Mouse (Mus musculus) embryo, embryonic 11.5 days (tissue): ENCODE measurements around the gene Ccr4.
A peak's percentile ranks its signal among the peaks of the same experiment; 100 is the strongest.

Experiments used
- DNase-seq: peaks from one replicate; pipeline ENCODE4 v3.0.0-alpha.2; 2012; ENCODE audit warnings: low read depth, low spot score

Gene Ccr4

DNA sequence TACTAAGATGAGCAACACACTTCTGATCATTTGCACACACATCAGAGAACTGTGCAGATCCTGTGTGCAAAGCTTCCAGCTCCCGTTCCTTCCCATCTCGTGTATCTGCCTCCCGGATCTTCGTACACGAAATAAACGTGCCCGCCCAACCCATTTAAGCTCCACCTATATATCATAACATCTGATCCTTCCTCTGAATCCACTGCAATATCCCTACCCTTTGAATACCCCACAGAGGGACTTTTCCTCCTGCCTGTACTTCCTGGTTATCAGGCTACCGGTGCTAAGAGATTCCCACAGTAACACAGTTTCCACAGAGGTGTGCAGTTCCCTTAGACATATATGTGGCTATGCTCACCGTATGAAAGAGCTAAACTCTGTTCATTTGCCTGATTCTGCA, at the start of gene Ccr4:
Ccr4 (minus strand) TSS at position 101 of the 400 bp plus-strand sequence.
- no peak for DNase-seq

DNA sequence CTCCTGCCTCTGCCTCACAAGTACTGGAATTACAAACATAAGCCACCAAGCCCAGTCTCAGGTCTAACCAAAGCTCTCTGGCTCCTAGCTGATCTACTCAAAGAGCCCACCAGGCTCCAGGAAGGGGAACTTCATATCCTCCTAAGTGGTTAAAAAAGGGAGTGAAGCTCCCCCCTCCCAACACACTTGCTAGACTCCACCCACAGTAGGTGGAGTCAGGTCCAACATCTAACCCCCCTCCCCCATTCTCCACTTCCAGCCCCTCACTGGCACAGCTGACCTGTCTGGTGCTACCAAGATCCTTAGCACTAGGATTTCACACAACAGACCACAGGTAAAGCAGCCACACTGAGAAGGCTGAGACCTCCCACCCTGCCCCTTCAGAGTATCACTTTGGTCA, 49.1 kb upstream of the Ccr4 start:
- DNase-seq = no peak

DNA sequence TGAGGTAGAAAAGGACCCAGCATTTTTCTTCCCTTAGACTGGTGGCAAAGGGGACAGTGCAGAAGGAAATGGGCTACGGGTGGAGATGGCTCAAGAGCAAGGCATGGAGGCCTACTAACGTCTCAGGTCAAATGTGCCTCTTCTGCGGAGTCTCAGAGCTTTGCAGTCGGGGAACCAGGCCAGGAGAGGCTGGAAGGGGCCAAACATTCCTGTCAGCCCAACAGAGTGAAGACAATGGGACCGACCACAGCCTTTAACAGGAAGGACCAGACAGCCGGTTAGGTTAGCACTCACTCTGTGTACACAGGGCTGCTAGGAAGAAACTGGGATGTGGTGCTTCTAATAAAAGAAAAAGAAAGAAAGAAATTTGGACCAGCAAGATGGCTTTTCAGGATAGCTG, 45.3 kb upstream of the Ccr4 start:
- DNase-seq = no peak

DNA sequence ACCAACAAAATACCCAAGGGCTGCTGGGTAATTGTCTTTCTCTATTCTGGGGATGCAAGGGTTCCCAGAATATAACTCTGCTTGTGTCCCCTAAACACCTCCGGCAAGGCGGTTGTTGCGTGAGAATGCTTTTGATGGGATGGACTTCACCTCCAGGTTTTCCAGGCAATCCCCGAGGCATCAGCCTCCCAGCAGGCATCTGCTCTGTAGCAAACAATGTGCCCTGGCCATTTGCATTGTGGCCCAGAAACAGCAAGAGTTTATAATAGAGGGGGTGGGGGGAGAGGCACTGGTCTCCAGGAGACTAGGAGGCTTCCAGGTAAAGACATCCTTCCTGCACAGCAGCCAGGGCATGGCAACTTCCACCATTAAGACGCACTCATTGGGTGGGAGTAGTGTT, 44.4 kb upstream of the Ccr4 start:
- no peak for DNase-seq

DNA sequence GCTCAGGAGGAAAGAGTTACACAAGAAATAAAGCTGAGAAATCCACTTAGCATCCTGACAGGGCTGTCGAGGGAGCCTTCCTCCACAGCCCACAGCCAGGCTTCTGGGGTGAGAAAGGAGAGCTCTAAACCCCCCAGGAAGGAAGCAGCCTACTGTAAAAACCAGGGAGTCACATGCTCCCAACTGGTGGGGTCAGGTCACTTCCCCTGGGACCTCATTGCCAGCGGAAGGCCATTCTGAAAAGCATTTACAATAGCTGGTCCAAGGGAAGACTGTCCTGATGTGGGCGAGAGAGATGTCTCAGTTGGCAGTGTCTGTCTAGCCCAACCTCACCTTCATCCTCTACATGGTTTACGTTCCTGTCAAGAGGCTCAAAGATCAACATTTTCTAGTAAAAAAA, 43.8 kb upstream of the Ccr4 start:
- no peak for DNase-seq

DNA sequence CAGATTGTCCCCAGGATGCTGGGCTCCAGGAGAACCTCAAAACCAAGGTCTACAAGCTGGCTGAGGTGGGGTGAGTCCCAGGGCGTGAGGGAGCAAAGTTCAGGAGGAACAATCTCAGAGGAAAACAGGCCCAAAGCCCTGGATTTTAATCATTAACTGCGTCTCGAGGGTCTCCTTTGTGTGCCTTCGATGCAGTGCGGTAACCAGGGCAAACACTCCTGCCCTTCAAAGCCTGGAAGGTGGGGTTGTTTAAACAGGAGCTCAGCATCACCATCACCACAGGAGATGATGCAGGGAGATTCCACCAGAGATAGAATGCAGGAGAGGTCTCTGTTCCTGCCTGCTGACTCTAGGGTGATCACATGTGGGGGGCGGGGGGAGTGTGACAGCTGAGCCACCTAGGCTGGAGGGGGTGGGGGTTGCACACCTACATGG, 42.9 kb upstream of the Ccr4 start:
- DNase-seq = no peak

DNA sequence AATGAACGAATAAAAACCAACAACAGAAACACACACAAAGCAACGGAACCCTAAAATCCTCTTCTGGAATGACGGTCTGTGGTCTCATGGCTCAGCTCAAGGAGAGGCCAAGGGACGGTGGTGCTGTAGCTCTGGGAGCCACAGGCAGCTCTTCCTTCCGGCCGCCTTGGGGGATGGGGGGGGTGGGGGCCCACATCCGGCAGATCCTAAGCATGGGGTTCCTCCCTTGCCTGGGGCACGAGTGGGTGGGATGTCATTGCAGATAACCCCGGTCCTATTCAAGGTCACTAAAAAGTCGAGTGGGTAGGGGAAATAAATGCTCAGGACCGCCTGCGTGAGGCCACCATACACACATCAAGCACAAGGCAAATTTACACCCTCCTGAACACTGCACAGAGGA, 42.0 kb upstream of the Ccr4 start:
- DNase-seq = no peak

DNA sequence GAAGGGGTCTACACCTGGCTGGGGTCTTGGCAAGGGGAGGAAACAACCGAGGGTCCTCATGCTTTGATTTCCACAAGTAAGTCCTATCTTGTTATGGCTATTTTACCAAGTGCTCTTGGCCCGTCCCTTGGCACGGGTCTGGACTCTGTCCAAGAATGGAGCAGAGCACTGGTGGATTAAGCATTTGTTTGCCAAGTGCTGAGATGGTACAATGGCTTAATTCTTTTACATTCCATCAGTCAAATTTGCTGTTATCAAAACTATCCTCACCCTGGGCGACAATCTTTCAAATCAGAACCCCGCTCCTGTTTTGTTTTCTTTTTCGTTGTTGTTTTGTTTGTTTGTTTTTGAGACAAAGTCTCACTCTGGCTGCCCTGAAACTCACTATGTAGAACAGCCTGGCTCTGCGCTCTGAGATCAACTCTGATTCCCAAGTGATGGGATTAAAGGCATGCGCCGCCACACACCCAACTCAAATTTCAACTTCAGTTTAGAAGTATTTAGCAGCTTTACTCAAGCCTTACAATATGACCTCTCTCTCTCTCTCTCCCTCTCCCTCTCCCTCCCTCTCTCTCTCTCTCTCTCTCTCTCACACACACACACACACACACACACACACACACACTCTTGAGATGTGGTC, 40.2 kb upstream of the Ccr4 start:
- DNase-seq = no peak

DNA sequence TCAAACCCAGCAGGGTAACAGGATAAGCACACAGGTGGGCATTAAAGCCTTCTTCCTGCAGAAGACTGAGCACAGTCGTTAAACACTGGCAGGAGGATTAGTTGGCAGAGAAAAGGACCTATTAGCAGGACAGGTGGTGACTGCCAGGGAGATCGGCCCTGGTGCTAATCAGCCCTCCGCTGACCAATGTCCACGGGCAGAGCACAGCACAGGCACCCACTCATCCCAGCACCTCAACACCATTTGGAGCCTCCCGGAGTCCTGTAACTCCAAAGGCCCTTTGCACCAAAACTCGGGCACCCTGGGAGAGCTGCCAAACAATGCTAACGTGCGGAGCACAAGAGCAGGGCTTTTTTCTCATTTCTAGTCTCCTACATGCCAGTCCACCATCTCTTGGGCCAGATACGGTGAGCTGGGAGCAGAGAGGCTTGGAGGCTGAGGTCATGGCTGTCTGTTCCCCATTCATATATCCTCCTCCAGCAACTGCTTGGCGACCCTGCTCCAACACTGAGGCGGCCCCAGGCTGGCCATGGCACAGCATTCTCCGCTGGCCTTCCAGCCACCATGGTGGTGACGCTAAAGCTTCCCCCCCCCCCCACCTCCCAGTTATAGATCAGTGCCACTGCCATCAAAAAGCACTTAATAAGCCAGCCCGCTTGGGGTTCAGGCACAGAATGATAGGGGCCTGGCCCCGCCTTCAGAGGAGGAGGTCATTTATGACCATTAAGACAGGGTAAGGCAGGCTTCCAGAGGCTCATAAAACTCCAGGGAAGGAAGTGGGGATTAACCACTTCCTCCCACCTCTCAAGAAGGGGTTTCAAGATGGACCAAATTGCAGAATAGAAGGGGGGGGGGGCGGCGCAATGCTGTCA, 39.4 kb upstream of the Ccr4 start:
- DNase-seq = no peak

DNA sequence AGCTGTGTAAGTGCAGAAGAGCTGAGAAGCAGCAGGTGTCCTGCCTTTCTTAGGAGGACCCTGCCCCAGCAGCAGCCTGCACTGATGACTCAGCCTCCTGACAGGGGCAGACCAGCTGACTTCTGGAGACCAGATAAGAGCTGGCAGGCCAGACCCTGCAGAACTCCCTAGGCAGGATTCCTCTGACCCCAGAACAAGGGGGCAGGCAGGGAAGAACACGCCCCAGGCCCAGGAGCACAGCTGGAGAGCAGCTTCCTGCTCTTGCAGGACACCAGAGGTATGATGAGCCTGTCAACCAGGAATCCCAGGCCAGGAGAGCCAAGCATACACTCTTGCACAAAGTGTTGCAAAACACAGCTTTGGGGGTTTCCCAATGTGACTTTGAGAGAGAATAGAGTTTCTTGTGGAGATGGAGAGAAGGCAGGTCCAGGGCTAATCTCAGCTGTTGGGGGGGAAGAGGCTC, 36.6 kb upstream of the Ccr4 start:
- DNase-seq = no peak

DNA sequence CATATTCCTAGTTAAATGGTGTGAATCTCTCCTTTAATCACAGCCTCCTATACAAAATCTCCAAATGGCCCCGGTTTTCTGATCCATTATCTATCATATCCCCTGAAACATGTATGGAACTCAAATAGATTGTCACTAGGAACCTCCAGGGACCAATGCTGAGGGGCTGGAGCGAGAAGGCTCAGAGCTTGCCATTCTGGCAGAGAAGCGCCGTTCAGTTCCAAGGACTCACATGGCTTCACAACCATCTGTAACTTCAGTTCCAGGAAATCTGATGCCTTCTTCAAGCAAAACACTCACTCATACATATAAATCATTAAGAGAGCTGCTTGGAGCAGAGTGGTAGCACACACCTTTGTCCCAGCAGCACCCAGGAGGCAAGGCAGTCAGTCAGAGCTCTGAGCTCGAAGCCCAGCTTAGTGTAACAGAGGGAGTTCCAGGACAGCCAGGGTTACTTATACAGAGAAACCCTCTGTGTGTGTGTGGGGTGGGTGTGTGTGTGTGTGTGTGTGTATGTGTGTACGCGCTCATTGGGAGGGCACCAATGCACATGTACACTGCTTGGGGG, 34.4 kb upstream of the Ccr4 start:
- no peak for DNase-seq

DNA sequence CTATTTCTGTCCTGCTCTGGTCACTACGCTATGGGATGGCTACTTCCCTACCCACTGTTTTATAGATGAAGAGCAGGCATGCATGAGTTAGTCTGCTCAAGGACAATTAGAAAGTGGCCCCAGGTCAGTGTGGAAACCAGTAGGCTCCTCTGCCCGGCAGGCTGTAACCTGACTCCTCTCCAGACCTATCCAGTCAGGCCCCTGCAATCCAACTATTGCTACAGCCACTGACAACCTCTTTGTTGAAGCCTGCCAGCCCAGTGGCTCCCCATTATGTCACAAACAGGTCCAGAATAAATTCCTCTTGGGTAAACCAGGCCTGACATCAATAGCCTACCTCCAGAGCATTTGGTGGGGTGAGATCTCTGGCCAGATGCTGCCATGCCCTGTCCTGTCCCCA, 31.9 kb upstream of the Ccr4 start:
- no peak for DNase-seq

DNA sequence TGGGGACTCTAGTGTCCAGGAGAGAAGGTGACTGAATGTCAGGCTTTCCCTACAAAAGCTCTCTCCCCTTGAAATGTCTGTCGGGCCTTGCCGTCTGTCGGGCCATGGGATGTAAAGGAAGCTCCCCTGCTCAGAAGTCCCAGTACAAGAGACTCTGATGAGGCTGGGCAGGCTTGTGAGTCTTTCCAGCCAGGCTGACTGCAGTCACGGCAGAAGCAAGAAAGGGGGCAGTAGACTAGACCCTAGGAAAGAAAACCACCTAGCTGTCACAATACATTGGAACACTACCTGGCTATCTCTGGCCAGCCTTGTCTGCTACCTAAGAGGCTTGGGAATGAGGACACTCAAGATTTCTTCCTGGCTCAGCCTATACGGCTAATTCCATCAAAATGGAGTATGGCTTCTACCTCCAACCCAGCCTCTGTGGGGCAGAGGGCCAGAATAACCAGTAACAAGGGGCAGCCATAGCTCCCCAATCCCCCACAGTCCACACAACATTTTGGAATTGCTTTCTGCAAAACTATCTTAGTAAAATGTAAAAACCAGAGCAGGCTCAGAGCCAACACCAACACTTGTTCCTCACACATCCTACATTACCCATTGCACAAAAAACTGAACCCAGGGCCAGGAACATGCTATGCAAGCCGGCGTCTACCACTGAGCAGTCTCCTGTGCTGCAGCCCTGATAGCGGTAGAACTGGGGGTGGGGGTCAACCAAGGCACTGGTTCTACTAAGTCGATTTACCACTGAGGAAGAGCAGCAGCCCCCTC, 30.2 kb upstream of the Ccr4 start:
- no peak for DNase-seq

DNA sequence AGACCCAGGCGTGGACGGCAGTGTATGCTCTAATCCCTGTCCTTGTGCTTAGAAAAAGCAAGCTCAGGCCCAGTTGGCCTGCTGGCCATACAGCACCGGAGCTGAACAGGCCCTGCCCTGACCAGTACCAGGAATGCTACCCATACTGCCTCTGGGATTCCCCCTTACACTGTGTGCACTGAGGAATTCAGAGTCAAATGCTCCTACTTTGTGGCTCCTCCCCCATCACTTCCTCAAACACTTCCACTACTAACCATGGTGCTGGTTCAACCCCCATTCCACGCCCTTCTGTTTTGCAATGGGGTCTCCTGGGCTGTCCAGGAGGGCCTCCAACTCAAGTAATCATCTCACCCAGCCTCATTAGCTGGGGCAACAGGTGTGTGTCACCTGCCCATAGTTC, 29.1 kb upstream of the Ccr4 start:
- no peak for DNase-seq

DNA sequence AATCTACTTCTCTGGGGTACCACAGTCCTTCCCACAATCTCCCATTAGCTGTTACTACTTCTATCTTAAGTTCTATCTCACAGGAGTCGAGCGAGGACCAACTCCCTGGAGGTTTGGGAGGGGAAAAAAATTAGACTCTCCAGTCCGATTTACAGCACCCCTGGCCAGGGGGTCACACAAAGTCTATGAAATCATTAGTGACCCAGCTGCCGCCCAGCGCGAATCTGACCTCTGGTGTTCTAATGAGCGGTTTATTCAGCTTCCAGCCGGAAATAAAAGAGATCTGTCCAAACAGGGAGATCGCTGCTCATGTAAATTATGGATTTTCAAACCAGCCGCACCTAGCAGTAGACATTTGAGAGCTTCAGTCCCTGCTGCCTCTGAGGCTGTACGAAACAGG, 26.6 kb upstream of the Ccr4 start:
- no peak for DNase-seq

DNA sequence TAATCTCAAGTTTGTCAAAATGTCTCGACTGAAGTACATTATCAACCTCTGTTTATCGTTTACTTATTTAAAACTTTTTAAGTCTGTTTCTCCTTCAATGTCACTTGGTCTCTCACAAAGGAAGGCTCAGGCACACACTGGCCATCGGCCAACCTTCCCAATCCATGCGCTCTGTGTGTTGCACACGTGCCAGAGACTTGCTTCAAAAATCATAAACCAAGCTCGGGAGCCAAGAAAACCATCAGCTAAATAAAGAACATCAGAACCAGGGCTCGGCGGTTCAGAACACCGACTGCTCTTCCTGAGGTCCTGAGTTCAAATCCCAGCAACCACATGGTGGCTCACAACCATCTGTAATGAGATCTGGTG, 23.9 kb upstream of the Ccr4 start:
- DNase-seq = no peak

DNA sequence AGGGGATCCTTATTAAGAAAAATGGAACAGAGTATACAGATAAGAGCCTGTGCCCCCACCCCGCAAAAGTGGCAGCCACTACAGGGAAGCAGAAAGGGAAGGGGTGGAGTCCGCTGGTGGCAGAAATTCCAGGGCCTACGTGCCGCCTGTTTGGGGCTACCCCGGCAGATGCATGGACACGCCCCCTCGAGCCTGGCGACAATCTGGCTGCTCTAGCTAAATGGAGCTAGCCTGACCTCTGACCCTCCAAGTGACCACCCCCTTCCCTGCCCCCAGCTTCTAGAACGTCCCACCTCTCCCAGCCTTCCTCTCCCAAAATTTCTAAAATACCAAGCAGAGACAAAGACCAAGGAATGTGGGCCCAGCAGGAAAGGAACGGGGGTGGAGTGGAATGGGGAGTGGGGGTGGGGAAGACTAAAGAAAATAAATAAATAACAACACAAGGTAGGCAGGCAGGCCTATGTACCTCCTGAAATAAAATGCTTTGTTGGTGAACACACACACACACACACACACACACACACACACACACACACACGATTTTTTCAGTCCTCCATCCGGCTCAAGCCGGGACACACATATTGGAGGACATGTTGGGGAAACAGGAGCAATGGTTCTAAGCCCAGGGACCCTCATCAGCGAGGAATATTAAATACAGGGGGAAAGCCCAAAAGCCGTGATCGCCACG, 23.4 kb upstream of the Ccr4 start:
- DNase-seq = peak; percentile 59

DNA sequence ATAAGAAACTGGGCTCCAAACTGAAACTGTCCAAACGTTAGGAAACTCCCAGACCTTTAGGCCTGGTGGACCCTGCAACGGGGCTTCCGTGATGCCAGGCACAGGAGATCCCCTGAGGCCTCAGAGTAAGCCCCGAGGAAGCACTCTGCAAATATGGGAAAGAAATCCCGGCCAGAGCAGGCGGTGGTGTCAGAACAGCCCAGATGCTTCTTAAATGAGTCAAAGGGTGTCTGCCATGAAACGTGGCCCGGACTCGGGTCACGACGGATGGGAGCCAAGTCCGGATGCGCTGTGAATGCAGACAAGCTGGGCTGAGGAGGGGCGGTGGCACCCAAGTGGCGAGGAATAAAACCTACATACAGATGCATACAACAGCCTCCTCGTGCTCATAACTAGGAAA, 22.4 kb upstream of the Ccr4 start:
- DNase-seq = peak; percentile 56

DNA sequence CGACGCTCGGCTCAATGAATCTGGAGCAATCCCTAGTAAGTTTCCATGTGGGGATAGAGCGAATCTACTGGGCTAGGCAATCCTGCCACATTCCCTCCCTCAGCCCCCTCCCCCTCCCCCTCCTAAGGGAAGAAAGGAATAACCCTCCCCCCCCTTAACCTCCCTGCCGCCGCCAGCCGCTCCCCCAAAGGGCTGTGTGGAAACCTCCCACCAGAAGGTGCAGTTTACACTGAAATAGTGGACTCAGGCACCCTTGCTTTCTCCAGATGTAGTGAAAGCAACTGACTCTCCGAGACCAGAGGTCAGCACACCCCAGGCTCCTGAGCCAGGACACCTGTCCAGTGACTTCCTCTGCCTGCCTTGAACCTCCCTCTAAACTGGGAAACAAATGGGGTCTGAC, 21.9 kb upstream of the Ccr4 start:
- no peak for DNase-seq

DNA sequence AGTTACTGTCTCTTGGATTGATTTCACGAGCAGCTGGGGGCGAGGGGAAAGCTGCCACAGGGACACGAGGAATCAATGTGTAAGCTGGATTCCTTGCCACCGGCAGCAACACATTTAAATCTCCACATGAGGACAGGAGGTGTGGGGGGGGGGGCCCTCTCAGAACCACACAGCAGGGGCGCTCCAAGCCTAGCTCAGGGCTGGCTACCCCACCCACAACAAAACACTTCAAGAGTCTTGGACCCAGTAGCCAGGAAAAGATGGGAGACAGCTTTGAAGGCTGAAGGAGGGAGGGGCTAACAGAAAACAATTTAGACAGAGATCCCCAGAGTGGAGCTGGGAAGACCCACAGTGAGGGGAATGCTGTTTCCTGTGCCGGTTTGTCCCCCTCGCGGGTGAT, 21.2 kb upstream of the Ccr4 start:
- no peak for DNase-seq

DNA sequence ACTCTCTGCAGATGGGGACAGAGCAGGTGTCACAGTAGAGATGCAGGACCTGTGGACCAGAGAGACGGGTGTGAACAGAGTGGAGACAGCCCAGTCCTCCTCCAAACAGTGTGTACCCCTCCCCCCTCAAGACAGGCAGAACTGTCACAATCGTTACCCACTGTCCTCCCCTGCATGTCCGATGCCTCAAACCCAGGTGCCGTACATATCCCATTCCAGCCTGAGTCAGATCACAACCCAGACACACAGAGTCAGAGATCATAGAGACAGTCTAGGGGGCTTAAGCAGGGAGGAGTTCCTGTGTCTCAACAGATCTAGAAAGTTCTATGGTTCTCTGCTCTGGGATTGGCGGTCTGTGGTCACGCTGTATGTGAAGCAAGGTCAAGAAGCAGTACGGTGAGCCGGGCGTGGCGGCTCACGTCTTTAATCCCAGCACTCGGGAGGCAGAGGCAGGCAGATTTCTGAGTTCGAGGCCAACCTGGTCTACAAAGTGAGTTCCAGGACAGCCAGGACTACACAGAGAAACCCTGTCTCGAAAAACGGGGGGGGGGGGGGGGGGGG, 20.4 kb upstream of the Ccr4 start:
- no peak for DNase-seq
